Mouse (Mus musculus) midbrain, embryonic 10.5 days (tissue): ENCODE measurements around the gene Arhgef15. TPM values are rescaled to one million over a fixed set of nuclear protein-coding genes. Genes with fewer than 3 reads are reported as not detected.
A peak's percentile ranks its signal among the peaks of the same experiment; 100 is the strongest.

ENCODE experiments used
- DNase-seq: peaks from one replicate; pipeline ENCODE4 v3.0.0-alpha.2; 2017; ENCODE audit warnings: low spot score
- H3K27ac ChIP-seq: fragments of 300-500 bp; sonication (generic); replicated peaks from 2 replicates; pipeline ENCODE4 v1.5.1; 2016; ENCODE audit warnings: mild to moderate bottlenecking
- H3K27me3 ChIP-seq: fragments of 300-500 bp; sonication (generic); 2 replicates; pipeline ENCODE4 v1.6.1; 2016; ENCODE audit warnings: low read depth, mild to moderate bottlenecking; ENCODE audit not compliant: poor library complexity, severe bottlenecking
- H3K36me3 ChIP-seq: fragments of 300-500 bp; sonication (generic); 2 replicates; pipeline ENCODE4 v1.6.1; 2016; ENCODE audit warnings: mild to moderate bottlenecking, moderate library complexity
- H3K4me1 ChIP-seq: fragments of 300-500 bp; sonication (generic); 2 replicates; pipeline ENCODE4 v1.6.1; 2016
- H3K4me3 ChIP-seq: fragments of 300-500 bp; sonication (generic); 2 replicates; pipeline ENCODE4 v1.5.1; 2016; ENCODE audit warnings: mild to moderate bottlenecking, moderate library complexity
- H3K9me3 ChIP-seq: fragments of 300-500 bp; sonication (generic); replicated peaks from 2 replicates; pipeline ENCODE4 v1.6.1; 2016; ENCODE audit warnings: mild to moderate bottlenecking
- WGBS: fragments of 180-500 bp; shearing (Covaris S2); methylation state at CpG from one replicate; pipeline ENCODE4 v1.1.7; 2016; 5-methylcytosine and 5-hydroxymethylcytosine counted together
- polyA plus RNA-seq: library from polyadenylated mRNA; unstranded; fragments of >200 nt; fragmentation: Nextera tagmentation; extraction: Ambion mirVana; gene quantifications from 2 replicates; pipeline ENCODE4 v1.2.1, GENCODE M21; 2016

The Arhgef15 gene
- polyA plus RNA-seq, 1 experiment from 2014 or later = 6.4 TPM

DNA sequence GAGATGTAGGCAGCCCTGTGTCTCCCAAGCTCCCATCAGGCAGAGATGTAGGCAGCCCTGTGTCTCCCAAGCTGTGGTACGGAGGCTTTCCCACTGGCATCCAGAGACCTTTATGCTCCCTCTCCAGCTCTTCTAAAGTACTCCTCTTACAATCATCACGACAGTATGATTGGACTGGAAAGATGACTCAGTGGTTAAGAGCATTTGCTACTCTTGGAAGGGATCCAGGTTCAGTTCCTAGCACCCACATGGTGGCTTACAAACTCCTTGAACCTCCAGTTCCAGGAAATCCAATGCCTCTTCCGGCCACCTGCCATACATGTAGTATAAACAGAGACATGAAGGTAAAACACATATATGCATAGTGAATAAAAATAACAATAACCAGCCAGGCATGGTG is 4.3 kb upstream of the Arhgef15 start:
- H3K4me1 ChIP-seq = peaks cover 5% of the 10 kb centered on the region; the same call in 1 of the 2 replicates
- WGBS = 76% methylated on average over 3 of the region's 3 CpGs
- no peaks in the 10 kb centered on the region for H3K9me3 ChIP-seq
- no peaks in the 10 kb centered on the region for H3K36me3 ChIP-seq
- no peak overlapping the region for H3K4me3 ChIP-seq
- peaks cover 17% of the 10 kb centered on the region for H3K27me3 ChIP-seq
- no peak for DNase-seq
- H3K27ac ChIP-seq = no peak overlapping the region

DNA sequence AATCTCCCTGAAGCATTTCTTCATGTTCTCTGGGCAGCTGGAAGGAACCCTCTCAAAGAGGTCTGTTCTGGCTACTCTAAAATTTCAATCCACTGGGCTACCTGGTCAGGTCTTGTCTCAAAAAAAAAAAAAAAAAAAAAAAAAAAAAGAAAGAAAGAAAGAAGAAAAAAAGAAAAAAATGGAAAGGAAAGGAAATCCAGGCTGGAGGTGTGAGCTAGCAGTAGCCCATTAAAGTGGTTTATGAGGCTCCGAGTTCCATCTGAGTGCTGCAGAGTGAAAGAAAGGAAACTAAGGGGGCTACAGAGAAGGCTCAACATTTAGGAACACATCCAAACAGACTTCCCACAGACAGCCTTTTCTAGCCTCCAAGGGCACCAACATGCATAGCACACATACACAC is 691 bp upstream of the Arhgef15 start:
- Histone ChIP-seq H3K4me3 (no peak overlapping the region), H3K27ac (no peak overlapping the region), H3K4me1 (peaks cover 30% of the 10 kb centered on the region), H3K27me3 (peaks cover 48% of the 10 kb centered on the region), H3K9me3 (no peaks in the 10 kb centered on the region), H3K36me3 (no peaks in the 10 kb centered on the region)
- 91% methylated on average over 1 of the region's 1 CpGs for WGBS
- no peak for DNase-seq

DNA sequence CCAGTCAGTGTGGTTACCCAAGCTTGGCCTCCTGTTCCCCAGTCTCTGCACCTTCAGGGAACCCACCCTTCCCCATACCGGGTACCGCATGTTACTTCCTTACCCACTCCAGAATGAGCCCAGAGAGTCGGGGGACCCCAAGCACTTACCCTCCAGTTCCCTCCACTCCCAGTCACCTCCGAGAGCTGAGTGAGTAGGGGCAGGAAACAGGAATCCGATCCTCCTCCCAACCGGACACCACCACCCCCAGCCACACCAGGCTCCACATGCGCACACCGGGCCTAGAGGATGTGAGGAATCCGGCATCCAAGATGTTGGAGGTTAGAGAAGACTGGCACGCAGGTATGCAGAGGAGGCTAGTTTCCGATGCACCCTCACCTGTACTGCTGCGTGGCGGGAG is 583 bp downstream of the Arhgef15 start:
- H3K4me1 ChIP-seq = peaks cover 30% of the 10 kb centered on the region
- H3K36me3 ChIP-seq = no peaks in the 10 kb centered on the region
- no peaks in the 10 kb centered on the region for H3K9me3 ChIP-seq
- 28% methylated on average over 13 of the region's 13 CpGs for WGBS
- H3K27me3 ChIP-seq = peaks cover 61% of the 10 kb centered on the region
- H3K27ac ChIP-seq = no peak overlapping the region
- H3K4me3 ChIP-seq = peak overlapping the region; percentile 29
- DNase-seq = no peak

DNA sequence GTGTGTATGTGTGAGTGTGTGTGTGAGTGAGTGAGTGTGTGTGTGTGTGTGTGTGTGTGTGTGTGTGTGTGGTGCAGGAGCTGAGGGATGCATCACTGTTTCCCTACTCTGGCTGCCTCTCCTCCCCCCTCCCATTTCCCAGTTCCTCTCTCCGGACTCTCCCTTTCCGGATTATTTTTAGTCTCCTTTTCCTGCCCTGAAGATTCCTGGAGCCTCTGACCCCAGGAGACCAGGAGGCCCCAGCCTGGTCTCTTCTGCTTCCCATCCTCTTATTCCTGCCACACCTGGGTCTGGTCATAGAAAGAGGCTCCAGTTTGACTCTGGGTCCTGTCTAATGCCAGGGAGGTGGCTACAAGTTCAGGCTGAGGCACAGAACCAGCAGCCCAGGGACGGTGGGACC is 1.2 kb downstream of the Arhgef15 start:
- no peaks in the 10 kb centered on the region for H3K36me3 ChIP-seq
- H3K9me3 ChIP-seq = no peaks in the 10 kb centered on the region
- peaks cover 30% of the 10 kb centered on the region for H3K4me1 ChIP-seq
- H3K4me3 ChIP-seq = peak overlapping the region; percentile 29; the same call in 1 of the 2 replicates
- peaks cover 66% of the 10 kb centered on the region for H3K27me3 ChIP-seq
- 55% methylated on average over 3 of the region's 3 CpGs for WGBS
- no peak overlapping the region for H3K27ac ChIP-seq
- no peak for DNase-seq

DNA sequence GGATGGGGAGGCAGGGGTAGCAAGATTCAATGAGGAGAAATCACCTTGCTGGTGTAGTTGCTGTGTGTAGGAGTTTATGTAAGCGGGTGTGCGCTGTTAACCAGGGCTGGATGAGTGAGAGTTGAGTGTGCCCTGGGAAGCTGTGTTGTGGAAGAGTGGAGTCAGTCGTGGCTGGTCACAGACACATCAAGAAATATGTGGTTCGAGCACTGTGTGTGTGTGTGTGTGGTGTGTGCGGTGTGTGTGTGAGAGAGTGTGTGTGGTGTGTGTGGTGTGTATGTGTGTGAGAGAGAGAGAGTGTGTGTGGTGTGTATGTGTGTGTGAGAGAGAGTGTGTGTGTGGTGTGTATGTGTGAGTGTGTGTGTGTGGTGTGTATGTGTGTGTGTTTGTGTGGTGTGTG is 1.8 kb downstream of the Arhgef15 start:
- H3K9me3 ChIP-seq = no peaks in the 10 kb centered on the region
- peaks cover 70% of the 10 kb centered on the region for H3K27me3 ChIP-seq
- H3K27ac ChIP-seq = peak overlapping the region; percentile 77; the same call in 1 of the 2 replicates
- 63% methylated on average over 5 of the region's 5 CpGs for WGBS
- H3K4me3 ChIP-seq = peak overlapping the region; percentile 56
- H3K4me1 ChIP-seq = peaks cover 30% of the 10 kb centered on the region
- H3K36me3 ChIP-seq = no peaks in the 10 kb centered on the region
- DNase-seq = no peak

DNA sequence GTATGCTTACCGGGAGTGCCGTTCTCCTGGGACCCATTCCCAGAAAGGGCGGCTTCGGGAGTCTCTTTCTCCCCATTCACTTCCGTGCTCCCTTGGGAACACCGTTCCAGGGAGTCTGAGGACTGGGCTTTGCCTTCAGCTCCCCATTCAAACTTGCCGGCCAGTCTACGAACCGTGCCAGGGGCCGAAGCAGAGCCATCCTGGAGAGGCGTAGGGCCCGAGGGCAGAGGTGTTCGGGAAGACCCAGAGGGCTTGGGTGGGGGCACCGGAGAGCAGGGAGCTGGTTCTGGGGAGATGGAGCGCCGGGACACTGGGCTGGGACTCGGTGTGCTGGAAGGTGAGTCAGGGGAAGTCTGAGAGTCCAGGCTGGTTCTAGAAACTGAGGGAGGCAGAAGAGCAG is 2.9 kb downstream of the Arhgef15 start:
- Histone ChIP-seq H3K27me3 (peaks cover 74% of the 10 kb centered on the region), H3K27ac (peak overlapping the region; percentile 77), H3K4me1 (peaks cover 32% of the 10 kb centered on the region), H3K36me3 (no peaks in the 10 kb centered on the region), H3K9me3 (no peaks in the 10 kb centered on the region), H3K4me3 (peak overlapping the region; percentile 56)
- DNase-seq = peak; percentile 35
- WGBS = under 1% methylated on average over 17 of the region's 17 CpGs

DNA sequence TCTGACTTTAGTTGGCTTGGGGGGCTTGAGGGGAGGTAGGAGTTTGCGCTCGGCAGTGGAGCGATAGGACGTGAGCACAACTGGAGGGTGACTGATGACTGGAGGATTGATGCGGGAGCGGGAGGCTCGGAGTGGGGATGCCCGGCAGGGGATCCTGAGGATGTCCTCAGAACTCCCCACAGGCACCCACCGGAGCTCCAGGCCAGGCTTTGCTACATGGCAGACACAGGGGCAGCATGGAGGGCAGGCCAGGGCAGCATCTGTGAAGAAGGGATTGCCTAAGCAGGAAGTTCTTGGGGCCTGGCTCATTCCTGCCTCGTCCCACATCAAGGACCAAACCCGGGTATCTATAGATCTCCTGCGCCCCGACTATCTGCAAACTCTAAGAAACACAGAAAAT is 3.4 kb downstream of the Arhgef15 start:
- Histone ChIP-seq H3K9me3 (no peaks in the 10 kb centered on the region), H3K27ac (peak overlapping the region; percentile 46; the same call in 1 of the 2 replicates), H3K36me3 (no peaks in the 10 kb centered on the region), H3K4me3 (peak overlapping the region; percentile 56), H3K4me1 (peaks cover 32% of the 10 kb centered on the region), H3K27me3 (peaks cover 76% of the 10 kb centered on the region)
- 7% methylated on average over 13 of the region's 13 CpGs for WGBS
- DNase-seq = no peak

DNA sequence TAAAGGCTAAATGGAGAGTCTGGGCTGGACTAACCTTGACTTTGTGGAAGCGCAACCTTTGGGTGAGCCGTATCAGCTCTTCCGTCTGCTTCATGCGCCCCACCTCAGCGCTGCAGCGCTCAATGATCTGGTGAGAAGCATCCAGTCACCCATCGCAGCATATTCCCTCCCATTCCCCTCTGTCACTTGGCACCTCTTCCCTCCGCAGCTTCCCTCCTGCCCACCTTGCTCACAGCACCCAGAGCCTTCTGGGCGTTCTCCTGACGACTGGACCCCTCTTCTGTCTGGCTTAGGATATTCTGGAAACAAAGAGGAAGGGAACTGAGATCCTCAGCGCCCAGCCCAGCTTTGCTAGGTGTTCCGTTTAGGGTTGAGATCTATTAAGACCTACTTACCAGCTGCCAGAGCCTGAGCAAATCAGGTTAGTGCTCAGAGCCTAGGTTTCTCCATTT is 9.7 kb downstream of the Arhgef15 start:
- Histone ChIP-seq H3K27me3 (peaks cover 55% of the 10 kb centered on the region), H3K4me1 (peaks cover 12% of the 10 kb centered on the region), H3K27ac (no peak overlapping the region), H3K36me3 (no peaks in the 10 kb centered on the region), H3K9me3 (no peaks in the 10 kb centered on the region), H3K4me3 (peak overlapping the region; percentile 28)
- WGBS = 7% methylated on average over 12 of the region's 12 CpGs
- peak; percentile 15 for DNase-seq

DNA sequence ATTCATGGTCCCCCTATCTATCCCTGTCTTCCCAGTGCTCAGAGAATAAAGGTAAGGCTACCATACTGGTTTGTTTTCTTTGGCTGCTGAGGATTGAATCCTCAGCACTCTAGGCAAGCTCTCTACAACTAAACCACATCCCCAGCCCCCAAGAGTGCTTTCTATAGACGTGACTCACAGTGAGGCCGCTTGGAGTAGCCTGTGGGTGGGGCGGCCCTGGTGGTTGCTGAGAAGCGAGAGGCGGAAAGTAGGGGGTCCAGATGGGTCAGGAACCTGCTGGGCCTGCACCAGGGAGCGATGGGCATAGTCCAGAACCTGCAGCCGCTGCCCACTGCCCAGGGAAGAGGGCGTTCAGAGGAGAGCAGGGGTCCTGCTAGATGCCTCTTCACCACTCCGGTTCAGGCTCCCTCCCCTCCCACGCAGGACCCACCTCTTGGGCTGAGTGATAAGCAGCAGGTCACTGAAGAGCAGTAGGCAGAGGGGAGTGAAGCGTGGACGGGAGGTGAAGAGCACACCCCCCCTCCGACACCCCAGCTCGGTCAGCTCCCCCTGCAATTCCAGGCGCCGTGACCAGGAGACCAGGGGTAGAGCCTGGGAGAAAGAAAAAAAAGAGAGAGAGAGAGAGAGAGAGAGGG is 10.4 kb downstream of the Arhgef15 start:
- no peak for DNase-seq
- 6% methylated on average over 14 of the region's 16 CpGs for WGBS
- no peaks in the 10 kb centered on the region for H3K9me3 ChIP-seq
- H3K27ac ChIP-seq = no peak overlapping the region
- H3K27me3 ChIP-seq = peaks cover 49% of the 10 kb centered on the region
- H3K36me3 ChIP-seq = no peaks in the 10 kb centered on the region
- peak overlapping the region; percentile 28 for H3K4me3 ChIP-seq
- H3K4me1 ChIP-seq = peaks cover 12% of the 10 kb centered on the region

DNA sequence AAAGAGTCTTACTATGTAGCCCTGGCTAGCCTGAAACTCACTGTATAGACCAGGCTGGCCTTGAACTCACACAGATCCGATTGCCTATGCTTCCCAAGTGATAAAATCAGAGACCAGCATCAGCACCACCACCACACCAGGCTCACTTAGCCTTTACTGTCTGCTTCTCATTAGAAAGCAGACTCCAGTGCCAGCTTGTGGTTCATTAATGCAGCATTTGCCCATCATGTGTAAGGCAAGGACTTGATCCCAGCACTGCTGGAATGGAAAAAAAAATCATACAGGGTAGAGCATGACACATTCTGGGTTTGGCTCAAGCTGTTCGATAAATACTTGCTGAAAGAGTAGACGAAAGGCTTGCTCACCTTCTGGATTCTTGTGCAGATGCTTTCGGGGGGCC is 11.3 kb downstream of the Arhgef15 start:
- no peak overlapping the region for H3K27ac ChIP-seq
- no peaks in the 10 kb centered on the region for H3K36me3 ChIP-seq
- no peaks in the 10 kb centered on the region for H3K9me3 ChIP-seq
- H3K4me3 ChIP-seq = no peak overlapping the region
- WGBS = 84% methylated on average over 4 of the region's 4 CpGs
- no peak for DNase-seq
- H3K4me1 ChIP-seq = peaks cover 12% of the 10 kb centered on the region
- peaks cover 39% of the 10 kb centered on the region for H3K27me3 ChIP-seq

DNA sequence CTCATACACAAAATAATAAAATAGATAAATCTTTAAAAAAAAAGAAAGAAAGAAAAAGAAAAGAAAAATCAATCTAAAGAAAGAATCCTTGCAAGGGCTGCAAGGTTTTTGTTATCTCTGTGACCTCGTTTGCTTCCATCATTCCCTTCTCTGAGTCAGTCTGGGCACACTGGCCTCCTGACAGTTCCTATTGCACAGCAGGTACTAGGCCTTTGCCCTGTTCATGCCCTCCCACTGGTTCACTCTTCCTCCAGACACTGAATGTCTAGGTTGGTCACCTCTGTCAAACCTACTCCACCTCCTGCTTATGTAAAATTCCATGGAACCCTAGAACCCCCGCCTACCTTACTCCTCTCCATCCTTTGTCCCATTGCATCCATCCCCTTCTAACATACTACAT is 12.0 kb downstream of the Arhgef15 start:
- no peak for DNase-seq
- Histone ChIP-seq H3K4me3 (no peak overlapping the region), H3K36me3 (no peaks in the 10 kb centered on the region), H3K4me1 (peaks cover 17% of the 10 kb centered on the region), H3K27ac (no peak overlapping the region), H3K27me3 (peaks cover 37% of the 10 kb centered on the region), H3K9me3 (no peaks in the 10 kb centered on the region)
- 86% methylated on average over 2 of the region's 2 CpGs for WGBS

DNA sequence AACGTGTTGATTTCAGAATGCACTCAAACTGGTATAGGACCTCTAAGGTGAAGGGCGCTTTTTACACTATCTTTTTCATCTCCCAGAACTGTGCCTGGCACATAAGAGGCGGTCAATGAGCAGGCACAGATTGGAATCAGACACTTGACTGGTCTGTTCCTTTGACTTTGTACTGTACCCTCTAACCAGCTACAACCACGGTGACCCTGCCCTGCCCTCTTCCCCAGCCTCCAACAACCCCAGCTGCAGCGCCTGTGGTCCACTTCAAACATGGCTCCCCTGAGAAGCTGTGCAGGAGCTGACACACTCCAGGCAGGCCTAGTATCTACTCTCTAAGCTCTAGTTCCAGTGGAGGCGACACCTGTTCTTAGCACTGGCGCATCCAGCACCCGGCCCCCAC is 14.5 kb downstream of the Arhgef15 start:
- WGBS = 93% methylated on average over 8 of the region's 8 CpGs
- no peak overlapping the region for H3K4me3 ChIP-seq
- no peaks in the 10 kb centered on the region for H3K9me3 ChIP-seq
- H3K27me3 ChIP-seq = peaks cover 21% of the 10 kb centered on the region
- no peak for DNase-seq
- H3K4me1 ChIP-seq = peaks cover 23% of the 10 kb centered on the region
- H3K36me3 ChIP-seq = no peaks in the 10 kb centered on the region
- H3K27ac ChIP-seq = no peak overlapping the region

DNA sequence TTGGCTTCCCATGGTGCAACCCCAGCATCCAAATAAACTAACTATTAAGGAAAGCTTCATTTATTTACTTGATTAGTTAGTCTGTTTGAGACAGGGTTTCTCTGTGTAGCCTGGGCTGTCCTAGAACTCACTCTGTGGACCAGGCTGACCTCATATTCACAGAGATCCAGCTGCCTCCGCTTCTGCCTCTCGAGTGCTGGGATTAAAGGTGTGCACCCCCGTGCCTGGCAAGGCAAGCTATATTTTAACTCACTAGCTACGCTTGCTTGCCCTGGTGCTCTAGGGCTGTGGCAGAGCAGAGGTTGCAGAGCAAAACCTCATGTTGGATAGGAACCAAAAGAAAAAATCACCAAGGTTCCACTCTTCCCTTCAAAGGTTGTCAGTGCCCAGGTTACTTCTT is 16.8 kb downstream of the Arhgef15 start:
- Histone ChIP-seq H3K27ac (peak overlapping the region; percentile 80), H3K4me1 (peaks cover 14% of the 10 kb centered on the region), H3K9me3 (no peaks in the 10 kb centered on the region), H3K4me3 (peak overlapping the region; percentile 58), H3K36me3 (no peaks in the 10 kb centered on the region), H3K27me3 (no peaks in the 10 kb centered on the region)
- WGBS = 66% methylated on average over 4 of the region's 4 CpGs
- DNase-seq = no peak
